Mouse (Mus musculus) adrenal gland, postnatal 25 days (tissue): Measurements from ENCODE around the gene Gphb5. TPM values are rescaled to one million over a fixed set of nuclear protein-coding genes. Genes with fewer than 3 reads are reported as not detected.
"Not testable (repeated sequence)": the region's sequence is repeated elsewhere in the genome, so short reads cannot be mapped to it uniquely, and the experiment has no call there.

Experiments
- DNase-seq: peaks from one replicate; pipeline ENCODE4 v3.0.0; 2021; ENCODE audit warnings: mixed read lengths
- long read RNA-seq: library from polyadenylated mRNA; stranded (forward); transcript quantifications from one replicate; pipeline ENCODE4 v2.0.0, GENCODE M21; 2021
- total RNA-seq: library from RNA; stranded (reverse); gene quantifications from 2 replicates; pipeline ENCODE4 v1.2.3, GENCODE M21; 2021

The Gphb5 gene
- total RNA-seq, result not detected in 2 replicates
- long read RNA-seq, result 0 reads

DNA sequence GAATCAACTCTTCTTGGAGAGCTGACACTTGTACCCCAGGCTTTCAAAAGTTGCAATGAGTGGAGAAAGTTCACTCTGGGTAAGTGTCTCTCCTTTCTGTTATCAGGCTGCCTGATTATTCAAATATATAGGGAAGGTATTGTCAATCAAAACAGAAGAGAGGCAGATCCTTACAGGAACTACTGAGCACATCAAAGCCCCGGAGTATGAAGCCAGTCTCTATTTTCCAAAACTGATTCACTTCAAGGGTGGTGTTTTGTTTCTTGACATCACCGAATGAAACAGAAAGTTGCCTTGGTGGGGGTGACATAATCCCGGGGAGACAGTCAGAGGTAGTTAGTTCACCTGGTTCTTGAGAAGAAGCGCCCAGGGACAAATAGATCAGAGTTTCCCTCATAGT, at the start of gene Gphb5:
Gene Gphb5 (minus strand): TSS at position 101 of the 400 bp plus-strand sequence.
- no peak for DNase-seq

DNA sequence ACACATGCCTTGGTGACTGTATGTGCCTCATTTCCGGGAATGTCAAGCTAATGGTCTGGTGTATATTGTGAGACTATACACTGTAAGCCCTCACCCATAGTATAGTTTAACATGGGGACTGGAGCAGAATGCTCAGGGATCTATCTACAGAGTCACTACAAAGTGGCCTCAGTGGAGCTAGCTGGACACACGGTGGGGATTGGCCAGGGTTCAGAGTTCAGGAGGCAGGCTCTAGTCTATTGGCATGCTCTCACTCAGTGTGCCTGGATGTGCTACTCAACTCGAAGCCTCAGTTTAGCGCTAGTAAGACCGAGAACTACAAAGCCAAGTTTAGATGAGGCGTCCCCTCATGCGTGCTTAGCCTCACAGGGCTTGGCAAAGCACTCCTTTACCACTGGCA, 49.6 kb upstream of the Gphb5 start:
- no peak for DNase-seq

DNA sequence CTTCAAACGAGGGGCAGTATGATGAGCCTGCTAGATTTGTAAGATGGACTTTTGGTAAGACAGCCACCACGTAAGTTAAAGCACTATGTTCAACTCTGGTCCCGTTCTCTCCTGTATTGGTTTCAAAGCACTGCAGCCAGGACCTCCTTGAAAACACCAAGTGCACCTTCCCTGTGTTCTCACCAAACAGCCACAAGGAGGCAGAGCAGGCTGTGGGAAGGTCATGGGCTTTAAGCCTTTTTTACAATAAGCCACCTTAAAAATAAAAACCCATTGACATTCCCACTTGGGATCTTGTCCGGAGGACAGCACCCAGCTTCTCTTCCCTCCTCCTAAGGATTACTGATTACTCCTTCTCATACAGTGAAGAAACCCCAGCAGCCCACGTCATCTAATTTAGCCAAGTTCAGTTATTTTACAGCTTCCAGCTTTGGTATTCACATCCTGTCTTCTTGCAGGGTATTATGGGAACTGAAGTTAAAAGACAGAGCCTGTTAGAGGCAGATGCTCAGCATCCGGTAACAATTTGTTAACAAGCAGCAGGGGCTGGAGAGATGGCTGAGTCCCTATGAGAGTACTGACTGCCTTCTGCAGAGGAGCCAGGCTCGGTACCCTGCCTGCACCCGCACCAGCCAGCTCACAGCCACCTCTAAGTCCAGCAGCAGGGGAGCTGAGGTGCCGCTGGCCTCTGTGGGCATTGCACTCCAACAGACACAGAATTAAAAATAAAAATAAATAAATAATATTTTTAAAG, 47.6 kb upstream of the Gphb5 start:
- peak; percentile 30 for DNase-seq

DNA sequence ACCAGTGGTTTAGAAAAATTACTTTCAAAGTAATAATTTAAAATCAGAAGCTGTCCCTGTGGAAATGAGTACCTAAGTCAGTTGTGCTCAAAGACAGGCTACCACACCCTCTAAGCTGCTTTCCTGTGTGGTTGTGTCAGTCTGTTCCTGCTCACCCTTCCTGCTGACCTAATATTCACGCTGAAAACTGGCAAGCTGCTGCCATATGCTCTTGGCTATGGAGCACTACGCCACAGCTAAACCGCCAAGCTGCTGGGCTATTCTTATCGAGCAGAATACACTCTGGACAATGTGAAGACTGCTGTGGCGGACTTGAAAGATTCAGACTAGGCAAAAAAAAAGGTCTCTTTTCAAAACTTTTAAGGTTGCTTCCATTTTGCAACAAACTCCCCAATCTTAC, 44.0 kb upstream of the Gphb5 start:
- no peak for DNase-seq

DNA sequence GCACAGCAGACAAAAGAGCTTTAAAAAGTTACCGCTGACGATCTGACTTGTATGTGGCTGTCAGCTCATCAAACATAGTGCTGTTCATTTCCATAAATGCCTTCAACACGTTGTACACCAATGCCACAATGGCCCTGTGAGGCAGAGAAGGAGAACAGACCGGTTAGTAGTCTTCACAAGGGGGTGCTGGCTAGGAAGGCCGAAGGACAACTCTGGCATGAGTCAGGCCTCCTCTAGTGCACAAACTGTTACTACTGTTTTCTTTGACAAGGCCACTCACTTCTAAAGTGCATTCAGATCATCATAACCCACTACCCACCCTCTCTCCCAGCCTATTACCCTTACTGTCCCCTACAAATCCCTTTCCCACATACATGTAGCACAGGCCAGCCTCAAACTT, 43.1 kb upstream of the Gphb5 start:
- peak; percentile 19 for DNase-seq

DNA sequence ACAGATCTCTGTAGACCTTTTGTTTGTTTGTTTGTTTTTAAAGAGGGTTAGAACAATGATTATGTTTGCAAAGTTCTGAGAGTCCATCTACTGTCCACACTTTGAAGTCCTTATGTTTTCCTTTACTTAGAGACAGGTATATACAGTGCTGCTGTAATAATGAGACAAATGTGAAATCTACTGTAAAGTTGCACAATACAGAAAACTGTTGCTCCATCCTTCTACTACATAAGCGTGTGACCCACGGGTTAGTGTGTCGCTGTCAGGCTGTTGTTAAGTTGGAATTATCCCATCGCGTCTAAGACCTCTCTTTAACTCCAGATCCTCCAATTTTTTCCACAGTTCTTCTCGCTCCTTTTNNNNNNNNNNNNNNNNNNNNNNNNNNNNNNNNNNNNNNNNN, 36.9 kb upstream of the Gphb5 start:
- no peak for DNase-seq

DNA sequence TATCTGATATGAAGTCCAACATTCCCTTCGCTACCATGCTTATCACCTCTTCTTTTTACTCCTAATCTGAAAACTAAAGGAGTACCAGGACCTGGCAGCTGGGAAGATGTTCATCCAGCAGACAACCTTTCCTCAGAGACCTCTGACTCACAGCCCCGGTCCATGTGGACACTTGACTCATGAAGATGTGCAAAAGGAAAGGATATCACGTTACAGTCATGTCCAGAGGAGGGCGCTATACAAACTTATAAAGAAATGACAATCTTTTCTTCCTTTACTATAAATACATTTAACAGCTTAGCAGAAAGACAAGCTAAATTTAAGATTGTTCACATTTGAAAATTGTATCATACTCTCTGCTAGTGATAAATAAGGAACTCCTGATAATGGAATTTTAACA, 36.4 kb upstream of the Gphb5 start:
- peak; percentile 29 for DNase-seq

DNA sequence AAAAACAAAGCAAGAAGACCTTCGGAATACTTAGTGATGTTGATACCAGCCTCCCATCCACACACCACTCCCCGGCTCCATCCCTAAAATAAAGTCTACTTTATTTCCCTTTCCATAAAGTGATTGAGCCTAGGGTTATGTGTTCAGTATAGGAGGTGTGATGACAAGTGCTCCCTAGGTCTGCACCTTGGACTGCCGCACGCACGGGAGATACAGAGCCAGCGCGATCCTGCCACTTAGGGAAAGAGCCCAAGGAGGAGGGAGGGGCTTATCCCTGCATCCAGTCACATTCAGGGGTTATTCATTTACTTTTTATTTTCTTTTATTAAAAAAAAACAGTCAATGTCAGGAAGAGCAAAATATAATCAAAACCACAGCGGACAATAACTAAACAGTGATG, 34.0 kb upstream of the Gphb5 start:
- DNase-seq, result no peak

DNA sequence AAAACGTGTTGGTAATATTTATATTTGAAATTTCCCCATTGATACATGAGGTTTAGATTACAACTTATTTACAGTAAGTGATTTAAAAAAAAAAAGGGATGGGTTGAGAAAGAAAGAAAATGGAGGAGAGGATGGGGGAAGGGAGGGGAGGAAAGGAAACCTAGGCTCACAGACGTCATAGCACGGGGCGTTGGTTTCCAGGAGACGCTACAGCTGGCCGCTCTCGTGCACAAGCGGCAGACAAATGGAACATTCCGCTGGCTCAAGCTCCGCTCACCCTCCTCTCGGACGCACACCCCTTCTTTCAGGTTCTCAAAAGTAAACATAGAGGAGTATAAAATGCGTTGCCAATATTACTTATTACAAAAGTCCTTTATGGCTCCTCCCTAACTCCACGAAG, 33.4 kb upstream of the Gphb5 start:
- DNase-seq, result no peak

DNA sequence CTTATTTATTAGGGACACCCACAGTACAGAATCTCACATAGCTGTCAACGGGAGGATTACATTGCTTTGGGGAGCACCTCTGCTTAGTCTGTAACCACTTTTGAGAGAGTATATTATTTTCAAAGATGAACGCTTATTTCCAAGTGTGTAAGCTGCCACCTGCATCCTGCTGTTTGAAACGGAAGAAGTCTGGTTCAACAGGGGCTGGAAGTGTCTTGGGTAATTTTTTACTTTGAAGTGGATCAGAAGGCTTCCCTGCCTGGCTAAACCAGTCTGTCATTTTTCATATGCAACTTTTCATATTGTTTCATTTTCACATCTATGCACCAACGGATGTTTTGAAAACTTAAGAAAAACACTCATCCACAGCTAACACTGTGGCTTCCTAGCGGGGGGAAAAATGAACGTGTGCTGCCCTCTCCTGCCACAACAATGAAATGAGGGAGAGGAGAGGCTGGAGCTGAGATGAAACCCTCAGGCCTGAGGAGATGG, 32.9 kb upstream of the Gphb5 start:
- DNase-seq, result no peak

DNA sequence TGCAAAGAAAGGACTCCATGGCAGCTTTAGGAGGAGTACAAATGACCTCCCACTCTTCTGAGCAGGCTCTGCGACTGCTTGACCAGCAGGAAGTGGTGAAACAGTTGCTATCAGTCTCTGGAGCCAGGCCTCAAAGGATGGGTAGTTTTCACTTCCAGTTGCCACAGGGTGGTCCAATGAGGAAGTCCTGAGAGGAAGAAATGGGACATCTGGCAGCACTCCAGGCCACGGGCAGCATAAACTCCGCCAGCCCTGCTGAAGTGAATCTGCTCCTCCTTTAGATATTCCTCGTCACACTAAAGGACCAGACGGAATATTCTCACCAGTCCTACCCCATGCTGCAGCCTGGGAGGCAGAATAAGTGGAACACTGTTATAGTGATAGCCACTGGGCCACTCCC, 32.3 kb upstream of the Gphb5 start:
- DNase-seq, result peak; percentile 25

DNA sequence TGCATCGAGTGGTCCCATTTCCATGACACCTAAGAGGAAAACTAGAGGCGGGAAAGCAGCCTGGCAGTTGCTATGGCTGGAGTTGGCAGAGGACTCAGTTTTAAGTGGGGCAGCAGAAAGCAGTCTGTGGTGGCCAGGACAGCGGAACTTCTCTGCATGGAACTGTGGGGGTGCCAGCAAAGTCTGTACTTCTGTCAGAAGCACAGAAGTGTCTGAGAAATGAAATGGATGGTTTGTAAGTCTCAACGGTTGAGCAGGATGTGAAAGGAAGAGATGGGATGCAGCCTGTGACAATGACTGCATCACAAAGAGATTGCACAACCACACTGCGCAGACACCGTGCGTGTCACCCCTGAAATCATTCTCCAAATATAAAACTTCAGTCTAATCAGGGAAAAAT, 29.7 kb upstream of the Gphb5 start:
- DNase-seq, result no peak

DNA sequence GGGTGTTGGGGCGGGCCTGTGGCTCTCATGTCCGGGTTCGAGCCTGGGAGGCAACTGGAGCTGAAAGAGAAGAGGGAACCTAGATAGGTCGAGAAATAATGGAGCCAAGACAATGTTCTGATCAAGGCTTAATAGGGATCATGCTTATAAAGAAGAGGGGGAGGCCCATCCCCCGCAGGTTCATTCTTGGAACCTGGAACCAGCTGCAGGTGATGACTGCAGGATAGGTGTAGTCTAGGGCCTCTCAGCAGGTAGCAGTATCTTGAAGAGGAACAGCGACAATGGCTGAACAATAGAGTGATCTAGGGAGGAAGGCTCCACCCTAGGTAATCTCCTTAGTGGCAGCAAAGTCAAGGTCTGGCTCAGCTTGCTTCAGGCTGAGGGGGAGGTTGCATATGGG, 15.8 kb upstream of the Gphb5 start:
- DNase-seq, result not testable (repeated sequence)

DNA sequence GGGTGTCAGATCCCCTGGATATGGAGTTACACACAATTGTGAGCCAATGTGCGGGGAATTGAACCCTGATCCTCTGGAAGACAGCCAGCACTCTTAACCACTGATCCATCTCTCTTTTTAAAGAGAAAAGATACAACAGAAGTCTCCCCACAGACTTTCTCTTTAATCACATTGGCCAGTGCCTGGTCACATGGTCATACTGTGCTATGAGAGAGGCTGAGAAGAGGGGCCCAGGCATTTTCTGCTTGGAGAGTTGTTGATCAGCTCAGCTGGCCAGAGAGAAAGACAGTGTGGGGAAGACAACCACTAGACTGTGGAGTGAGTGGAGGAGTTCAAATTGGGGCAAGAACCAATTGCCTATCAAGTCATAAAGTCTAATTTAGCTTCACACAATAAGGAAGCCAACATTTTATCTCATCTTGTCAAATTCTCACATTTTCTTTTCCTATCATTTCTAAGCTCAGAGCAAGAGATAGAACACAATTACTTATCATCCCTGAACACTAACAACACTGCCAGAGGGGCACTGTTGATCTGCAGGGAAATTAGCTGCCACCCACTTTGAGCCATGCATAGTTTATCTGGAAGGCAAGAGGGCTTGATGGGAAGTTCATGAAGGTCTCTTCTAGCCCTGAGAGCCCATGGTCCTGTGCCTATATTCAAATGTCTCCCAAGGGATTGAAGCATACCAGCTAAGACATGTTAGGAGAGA, 13.3 kb upstream of the Gphb5 start:
- DNase-seq, result no peak

DNA sequence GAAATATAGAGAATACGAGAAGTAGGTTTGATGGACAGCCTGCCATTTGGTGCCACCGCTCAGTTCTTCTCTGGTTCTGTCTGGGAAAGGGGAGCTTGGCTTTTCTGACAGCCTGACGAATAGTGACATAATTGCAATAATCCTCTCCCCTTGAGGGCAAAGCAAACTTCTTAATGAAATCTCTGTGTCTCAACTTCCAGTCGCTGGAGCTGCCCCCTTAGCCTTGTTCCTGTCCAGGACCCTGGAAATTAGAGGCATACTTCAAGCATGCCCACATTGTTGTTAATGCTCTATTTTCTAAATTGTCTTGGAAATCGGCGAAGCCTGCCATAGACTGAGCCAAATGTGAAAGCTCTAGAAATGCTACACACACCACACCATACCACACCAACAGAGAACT, 12.1 kb upstream of the Gphb5 start:
- no peak for DNase-seq

DNA sequence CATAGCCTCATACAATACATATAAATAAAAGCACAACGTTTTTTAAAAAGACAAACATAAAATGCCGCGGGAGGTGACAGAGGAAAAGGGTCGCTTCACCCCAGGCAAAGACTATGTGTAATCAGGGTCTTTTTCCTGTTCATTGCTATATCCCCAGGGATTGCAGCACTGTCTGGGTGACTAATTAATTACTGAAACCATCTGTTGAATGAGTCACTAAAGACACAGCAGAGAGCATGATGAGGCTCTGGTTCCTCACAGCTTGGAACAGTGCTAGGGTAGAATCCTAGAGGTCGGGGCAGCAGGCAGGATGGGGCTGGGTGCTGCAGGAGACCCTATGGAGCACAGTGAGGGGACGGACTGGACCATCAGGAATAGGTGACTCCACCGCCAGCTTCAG, 9.3 kb upstream of the Gphb5 start:
- no peak for DNase-seq

DNA sequence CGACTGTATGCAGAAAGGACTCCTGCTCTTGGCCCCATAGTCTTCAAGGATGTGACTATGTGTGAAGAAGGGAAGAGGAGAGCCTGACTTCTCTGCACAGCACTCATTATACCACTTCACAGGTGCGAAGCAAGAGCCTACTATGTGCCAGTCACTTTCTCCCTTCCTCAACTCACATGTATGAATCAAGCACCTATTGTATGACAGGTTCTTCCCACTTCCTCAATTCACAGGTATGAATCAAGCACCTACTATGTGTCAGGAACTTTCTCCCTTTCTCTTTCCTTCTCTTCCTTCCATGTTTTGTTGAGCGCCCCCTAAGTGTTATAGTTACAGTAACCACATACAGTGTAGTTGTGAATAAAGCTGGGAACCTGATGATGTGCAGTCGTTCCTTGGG, 8.2 kb upstream of the Gphb5 start:
- no peak for DNase-seq

DNA sequence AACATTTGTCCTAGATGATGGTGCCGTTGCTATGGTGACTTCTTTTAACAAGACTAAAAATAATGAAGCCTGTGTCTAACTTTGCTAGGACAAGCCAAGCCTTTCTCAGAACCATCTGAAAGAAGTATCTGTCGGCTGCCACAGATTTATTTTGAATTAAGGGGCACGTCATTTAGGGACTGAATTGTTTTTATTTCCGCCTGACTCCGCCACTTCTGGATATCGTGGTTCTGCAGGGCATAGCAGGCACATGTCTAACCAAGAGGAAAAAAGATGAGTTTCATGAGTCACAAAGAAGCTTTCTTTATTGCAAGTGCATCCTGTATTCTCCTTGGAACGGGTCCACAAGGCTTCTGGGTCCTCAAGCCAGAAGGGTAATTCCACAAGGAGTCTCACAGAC, 7.8 kb upstream of the Gphb5 start:
- no peak for DNase-seq

DNA sequence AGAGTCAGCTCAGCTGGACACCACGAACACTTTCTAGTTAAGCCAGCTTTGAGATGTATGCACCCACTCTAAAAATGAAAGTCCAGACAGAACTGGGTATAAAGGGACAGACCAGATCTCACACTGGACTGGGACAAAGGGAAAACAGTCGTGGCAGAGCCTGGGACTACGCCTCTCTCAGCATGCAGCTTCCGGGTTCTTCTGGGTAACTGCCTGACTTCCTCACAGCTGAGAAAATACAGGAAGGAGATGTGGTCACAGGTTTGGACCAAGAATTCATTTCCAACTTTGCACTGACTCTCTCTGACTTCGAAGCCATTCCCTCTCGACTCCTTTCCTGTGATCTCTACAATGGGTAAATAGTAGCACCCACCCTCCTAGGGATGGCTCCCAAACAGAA, 1.6 kb downstream of the Gphb5 start:
- no peak for DNase-seq

DNA sequence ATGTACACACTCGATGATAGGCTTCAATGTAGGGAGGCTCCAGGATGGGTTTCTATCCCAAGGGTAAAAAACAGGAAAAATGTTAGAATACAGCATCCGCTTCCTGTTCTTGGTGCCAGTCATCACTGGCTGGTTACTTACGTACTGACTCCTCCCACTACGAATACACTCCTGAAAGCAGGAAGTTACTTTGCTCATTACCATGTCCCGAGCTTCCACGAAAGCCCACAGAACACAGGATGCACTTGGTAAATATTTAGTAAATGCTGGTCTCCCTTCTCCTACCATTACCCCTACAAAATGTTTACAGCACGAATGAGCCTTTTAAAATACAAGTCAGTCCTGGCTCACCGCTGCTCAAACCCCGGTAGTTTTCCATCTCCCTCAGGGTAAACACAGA, 3.6 kb downstream of the Gphb5 start:
- no peak for DNase-seq

DNA sequence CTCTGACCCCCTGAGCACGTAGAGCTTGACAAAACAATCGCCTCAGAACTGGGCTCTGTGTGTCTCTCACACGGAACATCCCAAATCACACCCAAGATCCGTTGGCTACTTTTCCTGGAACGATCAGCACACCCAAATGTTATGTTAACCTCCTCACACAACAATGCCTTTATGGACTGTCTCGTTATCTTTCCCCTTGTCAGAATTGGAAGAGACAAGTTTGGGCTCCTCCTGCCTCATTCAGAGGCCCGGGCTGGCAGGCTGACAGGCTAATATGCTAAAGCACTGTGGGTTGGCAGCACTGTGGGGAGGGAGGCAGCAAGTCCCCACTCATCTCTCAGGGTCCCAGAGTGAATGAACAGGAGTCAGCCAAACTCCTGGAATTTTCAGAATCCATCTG, 19.5 kb downstream of the Gphb5 start:
- DNase-seq, result no peak

DNA sequence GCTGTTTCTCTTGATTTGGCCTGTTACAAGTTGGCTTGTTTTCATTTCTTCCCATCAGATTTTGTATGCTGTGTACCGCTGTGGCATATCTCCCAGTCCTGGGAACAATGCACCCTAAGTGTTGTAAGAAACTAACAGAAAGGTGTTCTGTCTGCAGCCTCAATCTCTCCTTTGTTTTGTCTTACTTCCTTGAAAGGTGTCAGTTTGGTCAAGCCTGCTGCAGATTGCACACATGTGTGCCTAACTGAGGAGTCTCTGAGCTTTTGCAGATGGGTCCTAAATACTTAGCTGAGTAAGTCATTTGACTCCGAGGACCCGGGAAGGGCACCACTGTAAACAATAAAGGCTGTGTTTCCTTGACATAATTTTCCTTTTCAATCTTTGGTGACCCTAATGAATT, 20.0 kb downstream of the Gphb5 start:
- DNase-seq, result no peak

DNA sequence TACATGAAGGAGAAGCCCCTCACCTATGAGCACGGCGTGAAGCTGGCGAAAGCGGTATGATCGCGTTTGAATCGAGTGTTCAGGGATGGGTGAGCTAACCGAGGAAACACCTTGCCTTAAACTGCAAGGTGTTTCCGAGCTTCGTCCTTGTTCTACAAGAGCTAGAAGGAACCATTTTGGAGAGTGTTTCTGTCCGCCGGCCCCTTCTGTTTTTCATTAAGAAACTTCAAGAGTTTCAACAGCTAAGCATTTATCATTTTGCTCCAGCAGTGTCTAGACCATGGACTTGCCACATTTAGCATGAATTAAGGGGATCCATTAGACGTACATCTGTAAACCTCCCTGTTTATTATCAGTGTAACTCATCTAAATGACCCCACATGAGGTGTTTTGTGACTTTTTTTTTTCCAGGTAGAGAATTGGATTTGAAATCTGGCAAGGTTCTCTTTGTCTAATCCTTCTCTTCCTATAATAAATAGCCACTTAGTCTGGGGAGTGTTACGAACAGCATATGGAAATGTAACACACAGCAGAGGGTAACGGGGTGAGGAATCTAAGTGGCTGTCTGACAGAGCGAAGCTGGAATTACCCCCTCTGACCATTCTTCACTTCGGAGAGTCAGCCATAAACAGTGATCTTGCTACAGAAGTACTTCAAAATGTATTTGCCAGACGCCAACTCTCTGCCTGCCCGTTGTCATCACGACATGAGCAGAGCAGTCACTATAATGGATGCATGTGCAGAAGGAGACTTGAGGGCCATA, 22.4 kb downstream of the Gphb5 start:
- no peak for DNase-seq
